Comparison of ENCODE assay signal across 8 mouse cellular contexts in the genomic region with DNA sequence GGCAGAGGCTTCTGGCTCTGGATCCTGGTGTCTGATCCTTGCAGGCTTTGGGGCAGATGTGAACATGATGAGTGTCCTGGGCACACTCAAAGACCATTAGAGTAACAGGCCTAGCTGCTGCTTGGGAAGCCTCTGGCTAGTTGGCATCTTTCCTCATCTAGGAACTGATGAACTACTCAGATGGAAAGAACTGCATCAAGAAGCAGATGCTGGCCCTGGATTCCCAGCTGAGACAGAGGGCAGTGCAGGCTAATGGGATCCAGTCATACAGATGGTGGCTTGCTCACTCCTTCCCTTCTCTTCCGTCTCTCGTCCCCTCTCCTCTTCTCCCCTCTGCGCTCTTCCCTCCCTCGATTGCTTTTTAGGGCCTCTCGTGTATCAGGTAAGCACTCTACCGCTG.
"Had no signal": no experiment of that assay in that cellular context is flagged by ENCODE, and none has a peak within 500 bp of the region (broad histone marks: within the 10 kb centered on the region; RNA-seq: fewer than 3 reads in every experiment).

No protein-coding gene starts in this region.

- DNase-seq: liver, postnatal 0 days; lung, adult 2 months; lung, postnatal 14 days; lung, postnatal 36 days; right cerebral cortex, postnatal 25 days; thymus, adult 2 months; thymus, postnatal 25 days; thymus, postnatal 4 days had no signal
